Mouse (Mus musculus) G1E (cell line): Measurements from ENCODE around the gene Hoxa1.

Experiments
- CTCF ChIP-seq: IDR thresholded peaks from 2 replicates; pipeline ENCODE4 v1.5.1; 2012; ENCODE audit warnings: low read depth, low read length, inconsistent platforms, mixed read lengths
- GATA1 ChIP-seq: IDR thresholded peaks from 2 replicates; pipeline ENCODE4 v1.6.1; 2012; ENCODE audit warnings: borderline replicate concordance, low read length, inconsistent platforms, mixed read lengths
- POLR2AphosphoS5 ChIP-seq: IDR thresholded peaks from 2 replicates; pipeline ENCODE4 v1.6.1; 2012; ENCODE audit warnings: low read depth, low read length, inconsistent platforms; ENCODE audit not compliant: insufficient replicate concordance

- no peak for TF ChIP-seq CTCF
- TF ChIP-seq POLR2AphosphoS5, result no peak
- no peak for TF ChIP-seq GATA1
These were observed 6.0 kb upstream of the Hoxa1 start for GRCm38 (mm10) chr6:52164051-52164625.
